Mouse (Mus musculus) small intestine, adult 2 months (tissue): ENCODE measurements around the gene Gm49336. TPM values are rescaled to one million over a fixed set of nuclear protein-coding genes. Genes with fewer than 3 reads are reported as not detected.

Experiments used
- H3K27ac ChIP-seq: fragments of 200-500 bp; 2 replicates; pipeline ENCODE4 v1.5.1; 2012; ENCODE audit warnings: low read depth, low read length, control low read depth, inconsistent platforms; ENCODE audit not compliant: insufficient read depth
- H3K27me3 ChIP-seq: fragments of 200-500 bp; 2 replicates; pipeline ENCODE4 v1.6.1; 2012; ENCODE audit warnings: mild to moderate bottlenecking, moderate library complexity, low read length, inconsistent platforms; ENCODE audit not compliant: control insufficient read depth, insufficient read depth
- H3K36me3 ChIP-seq: fragments of 200-500 bp; 2 replicates; pipeline ENCODE4 v1.6.1; 2012; ENCODE audit warnings: mild to moderate bottlenecking, low read length, control low read depth, inconsistent platforms; ENCODE audit not compliant: control insufficient read depth, insufficient read depth
- H3K4me1 ChIP-seq: fragments of 200-500 bp; 2 replicates; pipeline ENCODE4 v1.6.1; 2012; ENCODE audit warnings: low read length, inconsistent platforms, mixed read lengths; ENCODE audit not compliant: control insufficient read depth, insufficient read depth, insufficient read length
- H3K4me3 ChIP-seq: fragments of 200-500 bp; 2 replicates; pipeline ENCODE4 v1.5.1; 2012; ENCODE audit warnings: low read depth, mild to moderate bottlenecking, control low read depth, inconsistent platforms, low read length, moderate library complexity
- CTCF ChIP-seq: fragments of 200-500 bp; IDR thresholded peaks from 2 replicates; pipeline ENCODE4 v1.5.1; 2012; ENCODE audit warnings: low read depth, mild to moderate bottlenecking, control low read depth, inconsistent platforms, low read length, moderate library complexity, mixed read lengths; ENCODE audit not compliant: insufficient replicate concordance, insufficient read length; ENCODE audit errors: extremely low read depth
- POLR2A ChIP-seq: fragments of 200-500 bp; IDR thresholded peaks from 2 replicates; pipeline ENCODE4 v1.6.1; 2012; ENCODE audit warnings: low read depth, mild to moderate bottlenecking, control low read depth, inconsistent platforms, low read length, moderate library complexity
- WGBS: fragments of 180-500 bp; shearing (Covaris S2); methylation state at CpG from one replicate; pipeline ENCODE4 v1.1.7; 2018; 5-methylcytosine and 5-hydroxymethylcytosine counted together
- polyA plus RNA-seq: library from polyadenylated mRNA; depleted of rRNA; stranded (reverse); fragments of >200 nt; gene quantifications from 2 replicates; pipeline ENCODE4 v1.2.3, GENCODE M21; 2012

Gm49336 gene
- polyA plus RNA-seq, 1 experiment: 8.4 TPM

GRCm38 (mm10) chr14:60178571-60178955, 72.7 kb downstream of the Gm49336 start:
- TF ChIP-seq POLR2A (no peak), CTCF (no peak)
- WGBS: 19% methylated on average over 2 of the region's 2 CpGs
- H3K27me3 ChIP-seq: no peaks in the 10 kb centered on the region
- H3K4me3 ChIP-seq: peak overlapping the region; percentile 36; the same call in 1 of the 2 replicates
- peaks cover 5% of the 10 kb centered on the region; the same call in 1 of the 2 replicates for H3K36me3 ChIP-seq
- peak overlapping the region; percentile 88 for H3K27ac ChIP-seq
- peaks cover 11% of the 10 kb centered on the region for H3K4me1 ChIP-seq

GRCm38 (mm10) chr14:60177614-60178570, 73.4 kb downstream of the Gm49336 start:
- Histone ChIP-seq H3K27ac (peak overlapping the region; percentile 88), H3K27me3 (no peaks in the 10 kb centered on the region), H3K4me3 (peak overlapping the region; percentile 71), H3K4me1 (peaks cover 12% of the 10 kb centered on the region), H3K36me3 (peaks cover 5% of the 10 kb centered on the region; the same call in 1 of the 2 replicates)
- TF ChIP-seq CTCF: no peak
- TF ChIP-seq POLR2A: no peak
- WGBS: 8% methylated on average over 37 of the region's 37 CpGs

GRCm38 (mm10) chr14:60176891-60177613, 74.3 kb downstream of the Gm49336 start:
- peaks cover 5% of the 10 kb centered on the region; the same call in 1 of the 2 replicates for H3K36me3 ChIP-seq
- H3K27me3 ChIP-seq: no peaks in the 10 kb centered on the region
- peaks cover 21% of the 10 kb centered on the region for H3K4me1 ChIP-seq
- H3K27ac ChIP-seq: peak overlapping the region; percentile 88
- peak overlapping the region; percentile 71 for H3K4me3 ChIP-seq
- TF ChIP-seq POLR2A (peak; percentile 20; the same call in 1 of the 2 replicates), CTCF (no peak)
- under 1% methylated on average over 80 of the region's 84 CpGs for WGBS

GRCm38 (mm10) chr14:60176469-60176890, 74.8 kb downstream of the Gm49336 start:
- Histone ChIP-seq H3K36me3 (peaks cover 5% of the 10 kb centered on the region; the same call in 1 of the 2 replicates), H3K27ac (peak overlapping the region; percentile 73), H3K27me3 (no peaks in the 10 kb centered on the region), H3K4me1 (peaks cover 25% of the 10 kb centered on the region), H3K4me3 (peak overlapping the region; percentile 71)
- TF ChIP-seq POLR2A: no peak
- TF ChIP-seq CTCF: no peak
- 10% methylated on average over 9 of the region's 9 CpGs for WGBS

GRCm38 (mm10) chr14:60172286-60173055, 78.8 kb downstream of the Gm49336 start:
- H3K27me3 ChIP-seq: no peaks in the 10 kb centered on the region
- no peak overlapping the region for H3K4me3 ChIP-seq
- no peak for TF ChIP-seq CTCF
- H3K4me1 ChIP-seq: peaks cover 29% of the 10 kb centered on the region
- H3K27ac ChIP-seq: peak overlapping the region; percentile 67
- WGBS: 20% methylated on average over 12 of the region's 12 CpGs
- H3K36me3 ChIP-seq: no peaks in the 10 kb centered on the region

- Histone ChIP-seq H3K36me3 (no peaks in the 10 kb centered on the region), H3K4me1 (peaks cover 26% of the 10 kb centered on the region; the same call in 1 of the 2 replicates), H3K4me3 (no peak overlapping the region), H3K27me3 (no peaks in the 10 kb centered on the region), H3K27ac (peak overlapping the region; percentile 74)
- 29% methylated on average over 16 of the region's 16 CpGs for WGBS
- no peak for TF ChIP-seq POLR2A
Measured at GRCm38 (mm10) chr14:60170845-60171610, 80.3 kb downstream of the Gm49336 start.
